ENCODE assay signal across 39 mouse cellular contexts in the genomic region with DNA sequence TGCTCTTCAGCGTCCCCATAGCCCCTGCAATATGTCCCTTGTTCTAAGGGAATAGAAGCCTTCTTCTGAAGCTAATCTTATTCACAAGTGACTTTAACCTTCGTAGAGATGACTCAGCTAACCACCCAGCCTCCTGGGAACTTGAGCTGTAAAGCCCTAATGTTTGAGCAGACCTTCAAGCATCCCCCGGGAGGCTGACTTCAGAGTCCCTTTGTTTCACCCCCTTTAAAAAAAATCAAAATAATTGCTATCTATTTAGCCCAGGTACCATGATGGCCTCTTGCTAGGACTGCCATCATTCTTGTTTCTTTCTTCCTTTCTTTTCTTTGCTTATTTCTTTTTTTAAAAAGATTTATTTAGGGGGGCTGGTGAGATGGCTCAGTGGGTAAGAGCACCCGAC. TPM values are rescaled to one million over a fixed set of nuclear protein-coding genes. Genes with fewer than 3 reads are reported as not detected.
"Had no signal": no experiment of that assay in that cellular context is flagged by ENCODE, and none has a peak within 500 bp of the region (broad histone marks: within the 10 kb centered on the region; RNA-seq: fewer than 3 reads in every experiment).

No protein-coding gene starts in this region.

- H3K9ac ChIP-seq: embryonic facial prominence, embryonic 12.5 days; embryonic facial prominence, embryonic 13.5 days; embryonic facial prominence, embryonic 15.5 days; forebrain, embryonic 12.5 days; forebrain, embryonic 13.5 days; forebrain, embryonic 15.5 days; forebrain, postnatal 0 days had no signal

- H3K27me3 ChIP-seq: embryonic facial prominence, embryonic 12.5 days; embryonic facial prominence, embryonic 13.5 days; embryonic facial prominence, embryonic 15.5 days; forebrain, embryonic 15.5 days had no signal

- H3K4me2 ChIP-seq: embryonic facial prominence, embryonic 12.5 days; embryonic facial prominence, embryonic 13.5 days; embryonic facial prominence, embryonic 15.5 days; forebrain, embryonic 12.5 days; forebrain, embryonic 13.5 days; forebrain, embryonic 15.5 days had no signal

- H3K27ac ChIP-seq: embryonic facial prominence, embryonic 10.5 days; embryonic facial prominence, embryonic 12.5 days; embryonic facial prominence, embryonic 13.5 days; embryonic facial prominence, embryonic 15.5 days; forebrain, embryonic 10.5 days; forebrain, embryonic 12.5 days; forebrain, embryonic 13.5 days; forebrain, embryonic 15.5 days; gastrocnemius, adult 2 months; heart, adult 2 months had no signal

- ATAC-seq: forebrain, embryonic 13.5 days; forebrain, embryonic 14.5 days; forebrain, embryonic 15.5 days; forebrain, embryonic 16.5 days; forebrain, postnatal 0 days had no signal

- H3K9me3 ChIP-seq: embryonic facial prominence, embryonic 10.5 days; embryonic facial prominence, embryonic 12.5 days; embryonic facial prominence, embryonic 13.5 days; embryonic facial prominence, embryonic 15.5 days; forebrain, embryonic 10.5 days; forebrain, embryonic 12.5 days; forebrain, embryonic 13.5 days; forebrain, embryonic 15.5 days had no signal

- DNase-seq: cerebellum, adult 8-10 months; cerebellum, adult 9-10 months; cerebellum, adult 9-11 months; cerebellum, postnatal 10 days; cerebellum, postnatal 14 days; cerebellum, postnatal 25 days; cerebellum, postnatal 36 days; embryo, embryonic 11 days; forebrain, postnatal 0 days; gastrocnemius, adult 2 months; gastrocnemius, postnatal 10 days; gastrocnemius, postnatal 14 days; gastrocnemius, postnatal 25 days; gastrocnemius, postnatal 36 days; heart, adult 11 months; heart, adult 18-20 months; heart, adult 2 months had no signal

- H3K4me3 ChIP-seq: embryonic facial prominence, embryonic 10.5 days; embryonic facial prominence, embryonic 12.5 days; embryonic facial prominence, embryonic 13.5 days; embryonic facial prominence, embryonic 15.5 days; erythroblast, embryonic 14.5 days; forebrain, embryonic 10.5 days; forebrain, embryonic 12.5 days; forebrain, embryonic 13.5 days; forebrain, embryonic 15.5 days; gastrocnemius, adult 2 months; heart, adult 2 months had no signal

- H3K36me3 ChIP-seq: embryonic facial prominence, embryonic 13.5 days; embryonic facial prominence, embryonic 15.5 days; forebrain, embryonic 12.5 days; forebrain, embryonic 15.5 days had no signal

RNA-seq across cellular contexts. Expression of a gene that starts 41.9 kb away (rescaled TPM):
- total RNA-seq: common myeloid progenitor, adult 5-6 weeks; forebrain, postnatal 0 days; gastrocnemius, adult 18-20 months; gastrocnemius, adult 2 months; gastrocnemius, adult 8-10 months; gastrocnemius, postnatal 10 days; gastrocnemius, postnatal 14 days; gastrocnemius, postnatal 25 days; gastrocnemius, postnatal 36 days; gastrocnemius, postnatal 4 days; granulocyte monocyte progenitor cell, adult 5-6 weeks; heart, adult 18-20 months; heart, adult 2 months; heart, adult 8-10 months had no signal
- polyA plus RNA-seq: cortical plate, adult 2 months; embryonic facial prominence, embryonic 10.5 days; embryonic facial prominence, embryonic 11.5 days; embryonic facial prominence, embryonic 12.5 days; embryonic facial prominence, embryonic 13.5 days; embryonic facial prominence, embryonic 14.5 days; embryonic facial prominence, embryonic 15.5 days; erythroblast, embryonic 14.5 days; forebrain, embryonic 10.5 days; forebrain, embryonic 11.5 days; forebrain, embryonic 12.5 days; forebrain, embryonic 13.5 days; forebrain, embryonic 14.5 days; forebrain, embryonic 15.5 days; forebrain, embryonic 16.5 days; forebrain, postnatal 0 days; gonadal fat pad, adult 2 months; heart, adult 2 months had no signal
